Mouse (Mus musculus) testis, adult 2 months (tissue): ENCODE data around the gene Rnf182.

Source experiments
- CTCF ChIP-seq: fragments of 200-500 bp; IDR thresholded peaks from 2 replicates; pipeline ENCODE4 v1.5.1; 2012; ENCODE audit warnings: low read depth, mild to moderate bottlenecking, inconsistent platforms, low read length, moderate library complexity; ENCODE audit not compliant: control insufficient read depth, insufficient read depth, insufficient replicate concordance
- POLR2A ChIP-seq: fragments of 200-500 bp; IDR thresholded peaks from 2 replicates; pipeline ENCODE4 v1.6.1; 2012; ENCODE audit warnings: low read depth, mild to moderate bottlenecking, inconsistent platforms, low read length, moderate library complexity; ENCODE audit not compliant: control insufficient read depth

DNA sequence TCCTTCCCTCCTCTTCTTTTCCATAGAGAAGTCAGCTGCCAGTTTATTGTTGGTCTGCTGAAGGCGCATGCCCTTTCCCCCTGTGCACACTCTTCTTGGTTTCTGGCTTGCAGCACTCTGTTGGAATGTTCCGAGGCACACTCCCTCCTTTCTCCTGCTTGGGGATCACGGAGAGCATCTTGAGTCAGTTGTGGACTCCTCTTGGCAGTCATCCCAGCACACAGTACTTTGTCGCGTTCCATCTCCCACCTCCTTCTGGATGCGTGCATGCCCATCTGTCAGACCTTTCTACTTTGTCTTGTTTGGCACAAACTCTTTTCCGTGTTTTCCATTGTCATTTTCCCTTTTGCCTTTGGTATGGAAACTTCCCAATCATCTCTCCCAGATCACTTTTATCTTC lies 22.2 kb downstream of the Rnf182 start:
- no peak for TF ChIP-seq POLR2A
- no peak for TF ChIP-seq CTCF
